Mouse (Mus musculus) CH12.LX (cell line): Measurements from ENCODE around the gene Cblb. TPM values are rescaled to one million over a fixed set of nuclear protein-coding genes. Genes with fewer than 3 reads are reported as not detected.

Experiments used
- DNase-seq: peaks from one replicate; pipeline ENCODE4 v3.0.0-alpha.2; 2013; ENCODE audit errors: extremely low read depth
- H3K27ac ChIP-seq: 2 replicates; pipeline ENCODE4 v1.5.1; 2012; ENCODE audit warnings: low read depth, mild to moderate bottlenecking, control low read depth, moderate library complexity; ENCODE audit not compliant: insufficient read depth
- H3K27me3 ChIP-seq: replicated peaks from 2 replicates; pipeline ENCODE3; 2012; ENCODE audit warnings: inconsistent platforms
- H3K36me3 ChIP-seq, 2 experiments: replicated peaks in 1 of 2; 2 replicates each; pipeline versions ENCODE3 to v1.6.1; 2012; ENCODE audit warnings: inconsistent platforms in 1 of 2, low read length in 1 of 2, mild to moderate bottlenecking in 1 of 2, mixed read lengths in 1 of 2, moderate library complexity in 1 of 2; ENCODE audit not compliant: control insufficient read depth in 1 of 2, insufficient read depth in 1 of 2
- H3K4me1 ChIP-seq, 2 experiments: 2 replicates each; pipeline ENCODE4 v1.6.1; 2012; ENCODE audit warnings: inconsistent platforms in 1 of 2, moderate library complexity in 1 of 2; ENCODE audit not compliant: insufficient read depth in 2 of 2, control insufficient read depth in 1 of 2
- H3K4me2 ChIP-seq: 2 replicates; pipeline ENCODE4 v1.6.1; 2012; ENCODE audit warnings: low read depth, mild to moderate bottlenecking, control low read depth; ENCODE audit not compliant: poor library complexity, insufficient read depth, severe bottlenecking
- H3K4me3 ChIP-seq, 3 experiments: fragments of 150-350 bp in 1 of 3; sonication (generic) in 1 of 3; replicated peaks in 1 of 3; 2 replicates each; pipeline versions ENCODE3 to v1.5.1; 2011 to 2012; ENCODE audit warnings: low read depth in 2 of 3, low read length in 2 of 3, mild to moderate bottlenecking in 2 of 3, moderate library complexity in 2 of 3, control low read depth in 1 of 3, improper control_type of control experiment in 1 of 3, inconsistent platforms in 1 of 3, mixed read lengths in 1 of 3; ENCODE audit not compliant: poor library complexity in 1 of 3
- H3K79me2 ChIP-seq: replicated peaks from 2 replicates; pipeline ENCODE4 v1.6.1; 2012; ENCODE audit warnings: mild to moderate bottlenecking, moderate library complexity; ENCODE audit not compliant: control insufficient read depth, poor library complexity, insufficient read depth, severe bottlenecking; ENCODE audit errors: extremely low read depth
- H3K9ac ChIP-seq: 2 replicates; pipeline ENCODE4 v1.6.1; 2012; ENCODE audit warnings: low read depth, mild to moderate bottlenecking, control low read depth, moderate library complexity; ENCODE audit not compliant: insufficient read depth
- H3K9me3 ChIP-seq: replicated peaks from 2 replicates; pipeline ENCODE3; 2012; ENCODE audit warnings: low read length, inconsistent platforms, mixed read lengths
- CTCF ChIP-seq, 2 experiments: IDR thresholded peaks in 1 of 2; conservative IDR thresholded peaks in 1 of 2; 2 replicates each; pipeline ENCODE4 v1.5.1; 2011 to 2012; ENCODE audit warnings: low read depth in 2 of 2, low read length in 2 of 2, improper control_type of control experiment in 1 of 2, inconsistent platforms in 1 of 2, mild to moderate bottlenecking in 1 of 2, moderate library complexity in 1 of 2
- ETS1 ChIP-seq: conservative IDR thresholded peaks from 2 replicates; pipeline ENCODE4 v1.6.1; 2012; ENCODE audit warnings: low read depth, mild to moderate bottlenecking, inconsistent platforms, low read length, improper control_type of control experiment, moderate library complexity
- IRF4 ChIP-seq: IDR thresholded peaks from 2 replicates; pipeline ENCODE4 v1.6.1; 2014; ENCODE audit warnings: low read depth, mild to moderate bottlenecking, inconsistent platforms, low read length, improper control_type of control experiment
- JUN ChIP-seq: IDR thresholded peaks from 2 replicates; pipeline ENCODE4 v1.6.1; 2011; ENCODE audit warnings: low read depth, mild to moderate bottlenecking, low read length, improper control_type of control experiment, moderate library complexity; ENCODE audit not compliant: insufficient read depth
- KAT2A ChIP-seq: IDR thresholded peaks from 2 replicates; pipeline ENCODE4 v1.6.1; 2012; ENCODE audit warnings: low read length, improper control_type of control experiment, inconsistent platforms; ENCODE audit not compliant: insufficient replicate concordance
- MAX ChIP-seq: IDR thresholded peaks from 2 replicates; pipeline ENCODE4 v1.6.1; 2011; ENCODE audit warnings: low read length, improper control_type of control experiment
- MAZ ChIP-seq: IDR thresholded peaks from 2 replicates; pipeline ENCODE4 v1.6.1; 2012; ENCODE audit warnings: low read depth, mild to moderate bottlenecking, inconsistent platforms, low read length, improper control_type of control experiment, moderate library complexity
- MEF2A ChIP-seq: IDR thresholded peaks from 2 replicates; pipeline ENCODE4 v1.6.1; 2014; ENCODE audit warnings: low read depth, mild to moderate bottlenecking, inconsistent platforms, low read length, improper control_type of control experiment, borderline replicate concordance
- MXI1 ChIP-seq: IDR thresholded peaks from 2 replicates; pipeline ENCODE4 v1.6.1; 2011; ENCODE audit warnings: mild to moderate bottlenecking, low read depth, low read length, improper control_type of control experiment
- NELFE ChIP-seq: IDR thresholded peaks from 2 replicates; pipeline ENCODE4 v1.6.1; 2011; ENCODE audit warnings: low read depth, low read length, improper control_type of control experiment
- NRF1 ChIP-seq: IDR thresholded peaks from 2 replicates; pipeline ENCODE4 v1.6.1; 2014; ENCODE audit warnings: low read depth, mild to moderate bottlenecking, inconsistent platforms, low read length, improper control_type of control experiment, moderate library complexity
- PAX5 ChIP-seq: IDR thresholded peaks from 2 replicates; pipeline ENCODE4 v1.6.1; 2012; ENCODE audit warnings: low read length, inconsistent platforms, mixed read lengths
- POLR2A ChIP-seq: IDR thresholded peaks from 2 replicates; pipeline ENCODE4 v1.6.1; 2011; ENCODE audit warnings: low read depth, mild to moderate bottlenecking, improper control_type of control experiment, low read length
- RAD21 ChIP-seq: IDR thresholded peaks from 2 replicates; pipeline ENCODE4 v1.6.1; 2011; ENCODE audit warnings: low read depth, mild to moderate bottlenecking, low read length, improper control_type of control experiment, moderate library complexity
- RCOR1 ChIP-seq: conservative IDR thresholded peaks from 2 replicates; pipeline ENCODE4 v1.6.1; 2012; ENCODE audit warnings: low read depth, mild to moderate bottlenecking, inconsistent platforms, low read length, improper control_type of control experiment
- SIN3A ChIP-seq: IDR thresholded peaks from 2 replicates; pipeline ENCODE4 v1.6.1; 2012; ENCODE audit warnings: low read length, improper control_type of control experiment, inconsistent platforms
- SMC3 ChIP-seq: IDR thresholded peaks from 2 replicates; pipeline ENCODE4 v1.6.1; 2011; ENCODE audit warnings: low read depth, low read length, improper control_type of control experiment
- TCF12 ChIP-seq: IDR thresholded peaks from 2 replicates; pipeline ENCODE4 v1.6.1; 2014; ENCODE audit warnings: low read depth, mild to moderate bottlenecking, inconsistent platforms, low read length, improper control_type of control experiment
- UBTF ChIP-seq: IDR thresholded peaks from 2 replicates; pipeline ENCODE4 v1.6.1; 2012; ENCODE audit warnings: low read depth, mild to moderate bottlenecking, inconsistent platforms, low read length, improper control_type of control experiment, moderate library complexity
- ZKSCAN1 ChIP-seq: IDR thresholded peaks from 2 replicates; pipeline ENCODE4 v1.6.1; 2012; ENCODE audit warnings: low read depth, inconsistent platforms, low read length, improper control_type of control experiment, borderline replicate concordance
- dilution Hi-C: fragments of 300-500 bp; cut with MboI; formaldehyde crosslinking; loops from 2 replicates; pipeline ENCODE4 v1.14.3; 2020; ENCODE audit warnings: low sequenced_read_pairs; ENCODE audit not compliant: extremely low pct_unique_long_range_greater_than_20kb, extremely low pct_ligation_motif_present
- in situ Hi-C: fragments of 300-500 bp; cut with MboI; formaldehyde crosslinking; loops from 3 replicates; pipeline ENCODE4 v1.14.3; 2019; ENCODE audit warnings: low sequenced_read_pairs, low pct_ligation_motif_present, low pct_unique_long_range_greater_than_20kb, mixed read lengths
- polyA plus RNA-seq: library from polyadenylated mRNA; unstranded; fragments of >175 nt; gene quantifications from 2 replicates; pipeline ENCODE4 v1.2.1, GENCODE M21; 2012; ENCODE audit warnings: low read depth; ENCODE audit not compliant: insufficient read length
- total RNA-seq, 2 experiments: library from RNA; depleted of rRNA; stranded (reverse); fragments of 300-350 nt in 1 of 2; fragments of >200 nt in 1 of 2; gene quantifications; 2 replicates each; pipeline ENCODE4 v1.2.3; 2012 to 2014

Cblb gene
- total and polyA plus RNA-seq, 3 experiments, result 3.5 to 18.9 (median 6.3) TPM

DNA sequence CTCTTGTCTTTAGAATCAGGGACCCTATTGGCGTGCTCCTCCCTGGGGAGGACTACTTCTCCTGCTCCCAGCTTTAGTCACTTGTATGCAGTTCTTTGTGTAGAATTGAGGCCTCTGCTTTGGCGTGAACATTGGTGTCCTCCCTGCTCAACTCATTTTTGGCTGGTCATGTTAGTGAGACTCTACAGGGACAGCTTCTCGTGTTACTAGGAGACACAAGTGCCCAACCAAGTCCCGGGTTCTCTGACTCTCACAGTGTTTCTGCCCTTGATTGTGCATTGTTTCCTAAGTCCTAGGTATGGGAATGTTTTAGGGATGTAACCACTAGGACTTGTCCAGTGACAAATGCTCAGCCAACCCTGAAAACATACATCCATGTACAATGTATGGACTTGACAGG is 9.9 kb downstream of the Cblb start:
- no peak overlapping the region for H3K9ac ChIP-seq
- peaks cover 0 to 23% of the 10 kb centered on the region in 2 experiments for H3K36me3 ChIP-seq
- H3K9me3 ChIP-seq, result no peaks in the 10 kb centered on the region
- DNase-seq, result no peak
- no peak for TF ChIP-seq UBTF
- no peak for TF ChIP-seq NELFE
- no peak for TF ChIP-seq MEF2A
- TF ChIP-seq NRF1, result no peak
- no peak for TF ChIP-seq JUN
- TF ChIP-seq, all 38 proteins: peak for 0
- Histone ChIP-seq H3K4me3 (no peak overlapping the region), H3K79me2 (peaks cover 9% of the 10 kb centered on the region), H3K27me3 (no peaks in the 10 kb centered on the region), H3K27ac (no peak overlapping the region), H3K4me2 (no peak overlapping the region), H3K4me1 (peaks cover 9 to 82% of the 10 kb centered on the region in 2 experiments; a peak in 3 of 4 replicates)
- in situ Hi-C loops, result no loop called here
- dilution Hi-C loops, result no loop called here

- Histone ChIP-seq H3K4me3 (no peak overlapping the region), H3K27ac (no peak overlapping the region), H3K4me2 (no peak overlapping the region), H3K4me1 (peaks cover 4 to 76% of the 10 kb centered on the region in 2 experiments; a peak in 3 of 4 replicates), H3K36me3 (peaks cover 0 to 37% of the 10 kb centered on the region in 2 experiments), H3K9me3 (no peaks in the 10 kb centered on the region), H3K9ac (no peak overlapping the region), H3K27me3 (no peaks in the 10 kb centered on the region), H3K79me2 (peaks cover 9% of the 10 kb centered on the region)
- no peak for DNase-seq
- dilution Hi-C loops (no loop called here), in situ Hi-C loops (no loop called here)
- TF ChIP-seq POLR2A (no peak), CTCF (conservative IDR thresholded peaks at IDR 0.05 in 1 of 2, IDR thresholded peaks at IDR 0.05 in 1 of 2; ENCODE audit: low read depth in 2 of 2, low read length in 2 of 2) (no peak), MAZ (no peak), RCOR1 (no peak), ZKSCAN1 (no peak), ETS1 (no peak), MXI1 (no peak), TCF12 (no peak), JUN (no peak), MAX (no peak), PAX5 (no peak), NELFE (no peak), UBTF (no peak), RAD21 (no peak), SIN3A (no peak), IRF4 (no peak), SMC3 (no peak), KAT2A (no peak)
Measured at GRCm38 (mm10) chr16:52042667-52043379, 11.8 kb downstream of the Cblb start.
